Mouse (Mus musculus) spleen, adult 2 months (tissue): ENCODE measurements around the gene 1500009L16Rik. TPM values are rescaled to one million over a fixed set of nuclear protein-coding genes. Genes with fewer than 3 reads are reported as not detected.

Experiments
- DNase-seq, 2 experiments: peaks; one replicate each; pipeline versions ENCODE4 v3.0.0 to v3.0.0-alpha.2; 2012 to 2021; ENCODE audit warnings: low spot score in 2 of 2, low read depth in 1 of 2
- H3K27ac ChIP-seq: fragments of 200-500 bp; 2 replicates; pipeline ENCODE4 v1.5.1; 2012; ENCODE audit warnings: low read length, inconsistent platforms; ENCODE audit not compliant: insufficient read depth
- H3K27me3 ChIP-seq: fragments of 200-500 bp; 2 replicates; pipeline ENCODE4 v1.6.1; 2012; ENCODE audit warnings: mild to moderate bottlenecking, moderate library complexity, low read length, inconsistent platforms; ENCODE audit not compliant: control insufficient read depth, insufficient read depth
- H3K36me3 ChIP-seq: fragments of 200-500 bp; 2 replicates; pipeline ENCODE4 v1.6.1; 2012; ENCODE audit warnings: mild to moderate bottlenecking, low read length, inconsistent platforms; ENCODE audit not compliant: control insufficient read depth, insufficient read depth
- H3K4me1 ChIP-seq: fragments of 200-500 bp; 2 replicates; pipeline ENCODE4 v1.6.1; 2011; ENCODE audit warnings: inconsistent platforms; ENCODE audit not compliant: control insufficient read depth, insufficient read depth, insufficient read length
- H3K4me3 ChIP-seq: fragments of 200-500 bp; 2 replicates; pipeline ENCODE4 v1.5.1; 2011; ENCODE audit warnings: mild to moderate bottlenecking, inconsistent platforms; ENCODE audit not compliant: insufficient read depth, insufficient read length; ENCODE audit errors: extremely low read depth
- CTCF ChIP-seq: fragments of 200-500 bp; IDR thresholded peaks from 2 replicates; pipeline ENCODE4 v1.5.1; 2011; ENCODE audit warnings: mild to moderate bottlenecking, inconsistent platforms; ENCODE audit not compliant: insufficient read depth, insufficient read length, insufficient replicate concordance; ENCODE audit errors: extremely low read depth
- POLR2A ChIP-seq: fragments of 200-500 bp; IDR thresholded peaks from 2 replicates; pipeline ENCODE4 v1.6.1; 2011; ENCODE audit warnings: low read depth, low read length, inconsistent platforms
- WGBS: fragments of 180-500 bp; shearing (Covaris S2); methylation state at CpG from one replicate; pipeline ENCODE4 v1.1.7; 2018; 5-methylcytosine and 5-hydroxymethylcytosine counted together
- polyA plus RNA-seq: library from polyadenylated mRNA; depleted of rRNA; stranded (reverse); fragments of >200 nt; gene quantifications from 2 replicates; pipeline ENCODE4 v1.2.3, GENCODE M21; 2012

1500009L16Rik gene
- polyA plus RNA-seq, 1 experiment, result 0.16 TPM

GRCm38 (mm10) chr10:83758732-83759131 is 36.1 kb downstream of the 1500009L16Rik start:
- Histone ChIP-seq H3K27ac (no peak overlapping the region), H3K4me1 (no peaks in the 10 kb centered on the region), H3K4me3 (no peak overlapping the region), H3K27me3 (no peaks in the 10 kb centered on the region), H3K36me3 (no peaks in the 10 kb centered on the region)
- no peak for DNase-seq
- 90% methylated on average over 13 of the region's 13 CpGs for WGBS
- TF ChIP-seq POLR2A, result no peak
- TF ChIP-seq CTCF, result no peak

DNA sequence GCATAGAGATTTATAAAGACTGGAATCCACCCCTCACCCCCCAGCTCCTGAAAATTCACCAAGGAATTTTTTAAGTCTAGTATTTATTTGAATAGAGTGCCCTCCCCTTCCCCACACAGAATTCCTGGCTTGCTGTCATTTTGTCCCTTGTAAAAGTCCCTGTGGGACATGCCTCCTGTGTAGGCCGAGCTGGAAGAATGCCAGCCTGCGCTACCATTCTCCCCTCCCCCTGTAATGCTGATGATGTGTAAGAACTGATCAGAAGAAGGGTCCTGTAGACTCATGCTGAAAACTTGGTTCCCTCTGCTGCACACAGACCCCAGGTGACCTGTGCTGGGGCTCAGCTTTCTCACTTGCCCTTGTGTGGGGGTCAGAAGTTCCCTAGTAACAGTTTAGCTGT is 37.9 kb downstream of the 1500009L16Rik start:
- H3K4me1 ChIP-seq, result no peaks in the 10 kb centered on the region
- TF ChIP-seq CTCF, result no peak
- TF ChIP-seq POLR2A, result no peak
- no peak for DNase-seq
- no peaks in the 10 kb centered on the region for H3K36me3 ChIP-seq
- no peak overlapping the region for H3K4me3 ChIP-seq
- H3K27me3 ChIP-seq, result no peaks in the 10 kb centered on the region
- 89% methylated on average over 2 of the region's 2 CpGs for WGBS
- H3K27ac ChIP-seq, result no peak overlapping the region

DNA sequence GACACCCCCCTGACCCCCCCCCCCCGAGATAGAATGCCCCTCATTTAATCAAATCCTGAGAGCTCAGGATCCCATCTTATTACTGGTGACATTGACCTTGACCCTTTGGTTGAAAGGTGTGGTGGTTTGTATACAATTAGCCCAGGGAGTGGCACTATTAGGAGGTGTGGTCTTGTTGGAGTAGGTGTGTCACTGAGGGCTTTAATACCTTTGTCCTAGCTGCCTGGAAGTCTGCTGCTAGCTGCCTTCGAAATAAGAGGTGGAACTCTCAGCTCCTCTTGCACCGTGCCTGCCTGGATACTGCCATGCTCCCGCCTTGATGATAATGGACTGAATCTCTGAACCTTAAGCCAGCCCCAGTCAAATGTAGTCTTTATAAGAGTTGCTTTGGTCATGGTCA is 41.2 kb downstream of the 1500009L16Rik start:
- H3K36me3 ChIP-seq, result no peaks in the 10 kb centered on the region
- H3K4me1 ChIP-seq, result no peaks in the 10 kb centered on the region
- 79% methylated on average over 4 of the region's 4 CpGs for WGBS
- DNase-seq, result no peak
- no peak overlapping the region for H3K4me3 ChIP-seq
- H3K27me3 ChIP-seq, result no peaks in the 10 kb centered on the region
- no peak overlapping the region for H3K27ac ChIP-seq
- no peak for TF ChIP-seq CTCF
- TF ChIP-seq POLR2A, result no peak

DNA sequence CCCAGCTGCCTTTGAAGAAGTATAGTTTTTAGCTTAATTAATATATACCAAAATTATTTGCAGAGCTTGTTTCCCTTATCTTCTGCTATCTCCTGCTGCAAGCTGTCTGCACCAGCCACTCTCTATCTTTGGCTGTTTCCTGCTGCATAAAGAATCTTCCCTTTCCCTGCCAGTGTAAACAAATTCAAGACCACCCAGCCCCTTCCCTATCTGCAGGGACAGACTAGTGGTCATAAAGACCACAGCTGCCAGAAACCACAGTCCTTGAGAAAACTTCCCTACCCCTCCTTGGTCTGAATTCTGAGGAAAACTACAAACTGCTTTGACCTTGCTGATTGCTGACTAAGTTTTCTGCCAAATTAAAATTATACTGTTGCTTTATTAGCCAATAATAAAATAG is 44.2 kb downstream of the 1500009L16Rik start:
- DNase-seq, result no peak
- Histone ChIP-seq H3K27me3 (no peaks in the 10 kb centered on the region), H3K4me1 (no peaks in the 10 kb centered on the region), H3K4me3 (no peak overlapping the region), H3K27ac (no peak overlapping the region), H3K36me3 (no peaks in the 10 kb centered on the region)
- TF ChIP-seq CTCF (no peak), POLR2A (no peak)

- Histone ChIP-seq H3K27ac (no peak overlapping the region), H3K4me3 (no peak overlapping the region), H3K36me3 (no peaks in the 10 kb centered on the region), H3K27me3 (no peaks in the 10 kb centered on the region), H3K4me1 (no peaks in the 10 kb centered on the region)
- peak; percentile 32; the same call in 1 of the 2 replicates for TF ChIP-seq CTCF
- no peak for TF ChIP-seq POLR2A
- peak in 1 of 2 experiments; percentile 9 for DNase-seq
- 43% methylated on average over 11 of the region's 11 CpGs for WGBS
Measured at GRCm38 (mm10) chr10:83776272-83776878, 53.7 kb downstream of the 1500009L16Rik start.

DNA sequence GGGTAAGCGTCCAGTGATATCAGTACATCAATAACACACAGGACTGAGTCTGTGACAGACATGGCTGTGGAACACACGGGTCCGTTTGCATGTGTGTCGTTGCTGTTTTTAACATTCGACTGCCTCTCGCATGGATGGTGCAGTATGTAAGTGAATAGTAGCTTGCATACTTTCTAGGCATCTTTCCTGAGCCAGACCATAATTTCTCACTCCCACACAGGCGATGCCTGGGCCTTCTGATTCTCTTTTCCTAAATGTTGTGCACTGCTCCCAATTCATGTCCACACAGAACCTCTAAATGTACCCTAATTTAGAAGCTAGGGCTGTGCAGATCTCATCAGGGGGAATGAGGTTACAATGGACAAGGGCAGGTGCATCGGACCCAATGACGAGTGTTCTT is 54.6 kb downstream of the 1500009L16Rik start:
- Histone ChIP-seq H3K4me1 (no peaks in the 10 kb centered on the region), H3K27ac (no peak overlapping the region), H3K4me3 (no peak overlapping the region), H3K27me3 (no peaks in the 10 kb centered on the region), H3K36me3 (no peaks in the 10 kb centered on the region)
- TF ChIP-seq CTCF (no peak), POLR2A (no peak)
- no peak for DNase-seq
- WGBS, result 86% methylated on average over 9 of the region's 9 CpGs

DNA sequence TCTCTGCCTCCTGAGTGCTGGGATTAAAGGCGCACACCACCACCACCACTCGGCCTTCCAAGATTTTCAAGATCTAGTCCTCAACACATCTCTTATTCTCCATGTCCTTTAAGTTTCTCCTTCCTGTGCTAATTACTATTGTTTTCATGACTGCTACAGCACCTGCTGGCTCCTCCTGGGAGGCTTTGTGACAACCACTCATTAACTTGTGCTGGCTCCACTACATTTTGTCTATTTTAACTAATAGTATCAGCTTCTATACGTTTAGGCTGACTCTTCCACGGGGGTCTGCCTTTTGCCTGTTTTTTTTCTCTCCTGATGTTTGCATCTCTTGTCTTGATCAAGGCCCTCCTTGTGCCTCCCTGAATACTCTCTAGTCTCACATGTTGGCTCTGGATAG is 59.2 kb downstream of the 1500009L16Rik start:
- Histone ChIP-seq H3K27ac (no peak overlapping the region), H3K36me3 (no peaks in the 10 kb centered on the region), H3K27me3 (no peaks in the 10 kb centered on the region), H3K4me3 (no peak overlapping the region), H3K4me1 (no peaks in the 10 kb centered on the region)
- WGBS, result 85% methylated on average over 4 of the region's 4 CpGs
- DNase-seq, result no peak
- no peak for TF ChIP-seq CTCF
- no peak for TF ChIP-seq POLR2A
